Mouse (Mus musculus): ENCODE results near the gene Eef1akmt1. TPM values are rescaled to one million over a fixed set of nuclear protein-coding genes. Genes with fewer than 3 reads are reported as not detected.

Eef1akmt1 gene
- polyA plus RNA-seq, 1 experiment, result 0.20 TPM

GRCm38 (mm10) chr14:57607500-57607899, 36.1 kb upstream of the Eef1akmt1 start:
- peaks cover 72% of the 10 kb centered on the region for H3K36me3 ChIP-seq (ENCODE audit: control insufficient read depth)
- no peaks in the 10 kb centered on the region for H3K27me3 ChIP-seq (ENCODE audit: control insufficient read depth)
- TF ChIP-seq TAL1 (IDR thresholded peaks at IDR 0.05; ENCODE audit: low read length) (no peak), GATA1 (IDR thresholded peaks at IDR 0.05; ENCODE audit: low read length) (no peak)

GRCm38 (mm10) chr14:57606663-57607365, 35.4 kb upstream of the Eef1akmt1 start:
- H3K36me3 ChIP-seq (ENCODE audit: control insufficient read depth), result peaks cover 74% of the 10 kb centered on the region
- TF ChIP-seq TAL1 (IDR thresholded peaks at IDR 0.05; ENCODE audit: low read length), result no peak
- no peak for TF ChIP-seq GATA1 (IDR thresholded peaks at IDR 0.05; ENCODE audit: low read length)

More at GRCm38 (mm10) chr14:57607500-57607899, 36.1 kb upstream of the Eef1akmt1 start:
- H3K9me3 ChIP-seq (ENCODE audit: control insufficient read depth, low read length), result no peaks in the 10 kb centered on the region
- peaks cover 7% of the 10 kb centered on the region for H3K4me1 ChIP-seq (ENCODE audit: control insufficient read depth)
- no peak overlapping the region for H3K4me3 ChIP-seq (replicated peaks)

GRCm38 (mm10) chr14:57593279-57593678, 21.9 kb upstream of the Eef1akmt1 start:
- H3K9me3 ChIP-seq (ENCODE audit: control insufficient read depth, low read length), result no peaks in the 10 kb centered on the region

More at GRCm38 (mm10) chr14:57606663-57607365, 35.4 kb upstream of the Eef1akmt1 start:
- H3K4me1 ChIP-seq (ENCODE audit: control insufficient read depth), result peaks cover 7% of the 10 kb centered on the region
- no peak overlapping the region for H3K4me3 ChIP-seq (replicated peaks)
- H3K27me3 ChIP-seq (ENCODE audit: control insufficient read depth), result no peaks in the 10 kb centered on the region
- no peaks in the 10 kb centered on the region for H3K9me3 ChIP-seq (ENCODE audit: control insufficient read depth, low read length)

GRCm38 (mm10) chr14:57591830-57592229, 20.4 kb upstream of the Eef1akmt1 start:
- H3K36me3 ChIP-seq (ENCODE audit: control insufficient read depth), result peaks cover 94% of the 10 kb centered on the region
- no peak overlapping the region for H3K4me3 ChIP-seq (replicated peaks)
- TF ChIP-seq TAL1 (IDR thresholded peaks at IDR 0.05; ENCODE audit: low read length), result no peak
- no peak for TF ChIP-seq GATA1 (IDR thresholded peaks at IDR 0.05; ENCODE audit: low read length)
- H3K9me3 ChIP-seq (ENCODE audit: control insufficient read depth, low read length), result no peaks in the 10 kb centered on the region
- H3K27me3 ChIP-seq (ENCODE audit: control insufficient read depth), result no peaks in the 10 kb centered on the region
- no peaks in the 10 kb centered on the region for H3K4me1 ChIP-seq (ENCODE audit: control insufficient read depth)

More at GRCm38 (mm10) chr14:57593279-57593678, 21.9 kb upstream of the Eef1akmt1 start:
- peaks cover 92% of the 10 kb centered on the region for H3K36me3 ChIP-seq (ENCODE audit: control insufficient read depth)
- no peaks in the 10 kb centered on the region for H3K27me3 ChIP-seq (ENCODE audit: control insufficient read depth)
- no peak overlapping the region for H3K4me3 ChIP-seq (replicated peaks)
- TF ChIP-seq GATA1 (IDR thresholded peaks at IDR 0.05; ENCODE audit: low read length) (no peak), TAL1 (IDR thresholded peaks at IDR 0.05; ENCODE audit: low read length) (no peak)
- H3K4me1 ChIP-seq (ENCODE audit: control insufficient read depth), result no peaks in the 10 kb centered on the region

GRCm38 (mm10) chr14:57576364-57577060, 5.1 kb upstream of the Eef1akmt1 start:
- TF ChIP-seq TAL1 (IDR thresholded peaks at IDR 0.05; ENCODE audit: low read length) (no peak), GATA1 (IDR thresholded peaks at IDR 0.05; ENCODE audit: low read length) (no peak)
- peaks cover 4% of the 10 kb centered on the region; the same call in 1 of the 2 replicates for H3K9me3 ChIP-seq (ENCODE audit: control insufficient read depth, low read length)
- H3K36me3 ChIP-seq (ENCODE audit: control insufficient read depth), result peaks cover 48% of the 10 kb centered on the region
- H3K27me3 ChIP-seq (ENCODE audit: control insufficient read depth), result no peaks in the 10 kb centered on the region
- H3K4me1 ChIP-seq (ENCODE audit: control insufficient read depth), result peaks cover 5% of the 10 kb centered on the region
- no peak overlapping the region for H3K4me3 ChIP-seq (replicated peaks)

- no peaks in the 10 kb centered on the region for H3K27me3 ChIP-seq (ENCODE audit: control insufficient read depth)
- H3K4me3 ChIP-seq (replicated peaks), result no peak overlapping the region
- peaks cover 33% of the 10 kb centered on the region for H3K36me3 ChIP-seq (ENCODE audit: control insufficient read depth)
- TF ChIP-seq GATA1 (IDR thresholded peaks at IDR 0.05; ENCODE audit: low read length), result no peak
- TF ChIP-seq TAL1 (IDR thresholded peaks at IDR 0.05; ENCODE audit: low read length), result no peak
- H3K4me1 ChIP-seq (ENCODE audit: control insufficient read depth), result peaks cover 15% of the 10 kb centered on the region
- H3K9me3 ChIP-seq (ENCODE audit: control insufficient read depth, low read length), result peaks cover 4% of the 10 kb centered on the region; the same call in 1 of the 2 replicates
Measured at GRCm38 (mm10) chr14:57574792-57575587, 3.6 kb upstream of the Eef1akmt1 start.

GRCm38 (mm10) chr14:57565626-57566025, 5.8 kb downstream of the Eef1akmt1 start:
- no peak overlapping the region for H3K4me3 ChIP-seq (replicated peaks)
- TF ChIP-seq TAL1 (IDR thresholded peaks at IDR 0.05; ENCODE audit: low read length) (no peak), GATA1 (IDR thresholded peaks at IDR 0.05; ENCODE audit: low read length) (no peak)

GRCm38 (mm10) chr14:57556922-57557321, 14.5 kb downstream of the Eef1akmt1 start:
- Histone ChIP-seq H3K27me3 (ENCODE audit: control insufficient read depth) (no peaks in the 10 kb centered on the region), H3K9me3 (ENCODE audit: control insufficient read depth, low read length) (no peaks in the 10 kb centered on the region), H3K4me1 (ENCODE audit: control insufficient read depth) (no peaks in the 10 kb centered on the region), H3K36me3 (ENCODE audit: control insufficient read depth) (peaks cover 2% of the 10 kb centered on the region), H3K4me3 (replicated peaks) (no peak overlapping the region)
- TF ChIP-seq TAL1 (IDR thresholded peaks at IDR 0.05; ENCODE audit: low read length) (no peak), GATA1 (IDR thresholded peaks at IDR 0.05; ENCODE audit: low read length) (no peak)

More at GRCm38 (mm10) chr14:57565626-57566025, 5.8 kb downstream of the Eef1akmt1 start:
- Histone ChIP-seq H3K4me1 (ENCODE audit: control insufficient read depth) (peaks cover 4% of the 10 kb centered on the region), H3K9me3 (ENCODE audit: control insufficient read depth, low read length) (no peaks in the 10 kb centered on the region), H3K27me3 (ENCODE audit: control insufficient read depth) (no peaks in the 10 kb centered on the region), H3K36me3 (ENCODE audit: control insufficient read depth) (peaks cover 6% of the 10 kb centered on the region)
